8 mouse cellular contexts compared by ENCODE assay signal in the genomic region with DNA sequence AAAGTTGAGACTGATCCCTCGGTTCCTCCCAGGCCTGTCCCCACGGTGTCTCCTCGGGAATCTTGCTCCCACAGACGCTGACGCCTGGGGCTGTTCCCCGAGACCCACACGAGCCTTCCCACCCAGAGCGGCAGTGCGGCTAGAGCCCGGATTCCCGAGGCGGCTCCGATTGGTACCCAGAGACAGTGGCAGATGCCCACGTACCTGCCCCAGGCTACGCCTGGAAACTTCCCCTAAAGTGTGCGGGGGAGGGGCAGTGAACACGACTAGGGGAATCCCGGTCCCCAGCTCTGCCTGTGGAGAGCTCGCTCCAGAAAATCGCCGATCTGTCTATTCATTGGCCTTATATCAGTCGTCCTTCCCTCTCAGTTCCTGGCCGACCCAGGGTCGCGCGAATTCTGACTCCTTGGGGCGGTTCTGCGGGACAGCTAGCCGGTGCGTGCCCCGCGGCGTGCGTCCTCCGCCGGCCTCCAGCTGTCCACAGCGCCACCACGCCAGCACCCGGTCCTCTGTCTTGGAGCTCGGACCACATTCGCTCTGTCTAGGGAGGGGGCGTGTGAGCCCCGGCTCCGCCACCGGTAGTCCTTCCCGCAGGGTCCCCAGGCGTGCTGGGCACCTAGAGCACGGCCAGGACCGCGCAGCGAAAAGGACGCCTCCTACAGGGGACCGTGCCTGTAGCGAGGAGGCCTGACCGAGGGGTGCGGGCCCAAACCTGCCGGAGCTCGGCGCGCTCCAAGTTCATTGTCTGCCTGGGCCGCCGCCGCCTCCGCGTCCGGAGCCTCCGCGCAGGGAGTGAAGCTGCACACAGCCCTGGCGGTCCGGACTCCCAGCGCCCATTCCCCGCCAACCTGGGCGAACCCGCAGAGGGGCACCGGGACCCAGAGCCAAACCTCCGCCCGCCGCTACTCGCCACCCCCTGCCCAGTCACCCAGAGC. TPM values are rescaled to one million over a fixed set of nuclear protein-coding genes. Genes with fewer than 3 reads are reported as not detected.
A peak's percentile ranks its signal among the peaks of the same experiment; 100 is the strongest.
DNase-seq lines count a peak whose midpoint lies in the region; ATAC-seq lines count a peak whose summit lies in the region.

No protein-coding gene starts in this region.

- H3K27me3 ChIP-seq in hindbrain, embryonic 12.5 days = no peaks in the 10 kb centered on the region

- H3K9ac ChIP-seq in hindbrain, embryonic 12.5 days = peak overlapping the region; percentile 83

- H3K9me3 ChIP-seq in hindbrain, embryonic 12.5 days (replicated peaks) = no peaks in the 10 kb centered on the region

- ATAC-seq in hindbrain, embryonic 12.5 days (ENCODE audit: low FRiP score) = peak; percentile 75

- WGBS in hindbrain, embryonic 12.5 days = under 1% methylated on average over 65 of the region's 79 CpGs

- no peaks in the 10 kb centered on the region for H3K36me3 ChIP-seq in hindbrain, embryonic 12.5 days

- peak; percentile 85 for DNase-seq in T-cell, adult 2 months (ENCODE audit: low spot score)
- DNase-seq in cerebellum, postnatal 10 days = peak; percentile 75 to 78
- DNase-seq in frontal cortex, postnatal 25 days (ENCODE audit: low spot score in 2 of 2) = peak; percentile 35 to 45
- peak; percentile 45 to 59 for DNase-seq in layer of hippocampus, postnatal 25 days (ENCODE audit: extremely low spot score in 1 of 2, low spot score in 1 of 2)
- DNase-seq in lung, postnatal 25 days (ENCODE audit: low spot score) = peak; percentile 68
- peak; percentile 69 for DNase-seq in ovary, postnatal 36 days (ENCODE audit: low spot score)
- DNase-seq in thymus, postnatal 25 days = peak; percentile 78

- peak overlapping the region; percentile 90 for H3K27ac ChIP-seq in hindbrain, embryonic 12.5 days

- H3K4me2 ChIP-seq in hindbrain, embryonic 12.5 days (replicated peaks) = peak overlapping the region; percentile 79

- H3K4me3 ChIP-seq in hindbrain, embryonic 12.5 days = peak overlapping the region; percentile 76

- peaks cover 49% of the 10 kb centered on the region for H3K4me1 ChIP-seq in hindbrain, embryonic 12.5 days

RNA-seq across cellular contexts. Expression of a gene that starts 0.7 kb away (rescaled TPM):
- polyA plus RNA-seq in hindbrain, embryonic 12.5 days (2016; fragmentation: Nextera tagmentation; extraction: Ambion mirVana) = 28.6 and 29.8 TPM in 2 replicates
- 10 to 100 TPM; 34.9 to 46.1 TPM for total RNA-seq in layer of hippocampus, postnatal 25 days (2021)

Comparison
In these comparisons a context has a peak if more than half of its experiments do, and no peak if none do; other contexts are left out.
1. Peak in every context shown above with its lines: DNase-seq, ATAC-seq, H3K4me3 ChIP-seq and H3K27ac ChIP-seq.